Mouse (Mus musculus) limb, embryonic 12.5 days (tissue): ENCODE measurements around the gene Arid5a. TPM values are rescaled to one million over a fixed set of nuclear protein-coding genes. Genes with fewer than 3 reads are reported as not detected.

Experiments used
- ATAC-seq: fragments of 200-750 bp; cut with Nextera tagmentation; 2 replicates; pipeline ENCODE4 v1.8.0; 2017; ENCODE audit warnings: low read depth, moderate TSS enrichment; ENCODE audit not compliant: insufficient number of reproducible peaks, insufficient read depth, low FRiP score, low TSS enrichment
- H3K27ac ChIP-seq: fragments of 300-500 bp; sonication (generic); 2 replicates; pipeline ENCODE4 v1.5.1; 2016; ENCODE audit warnings: mild to moderate bottlenecking, moderate library complexity
- H3K27me3 ChIP-seq: fragments of 300-500 bp; sonication (generic); 2 replicates; pipeline ENCODE4 v1.6.1; 2016; ENCODE audit warnings: mild to moderate bottlenecking, moderate library complexity
- H3K36me3 ChIP-seq: fragments of 300-500 bp; sonication (generic); 2 replicates; pipeline ENCODE4 v1.6.1; 2016; ENCODE audit warnings: mild to moderate bottlenecking, moderate library complexity
- H3K4me1 ChIP-seq: fragments of 300-500 bp; sonication (generic); replicated peaks from 2 replicates; pipeline ENCODE4 v1.6.1; 2016
- H3K4me2 ChIP-seq: fragments of 300-500 bp; sonication (generic); 2 replicates; pipeline ENCODE4 v1.6.1; 2016; ENCODE audit warnings: mild to moderate bottlenecking, moderate library complexity
- H3K4me3 ChIP-seq: fragments of 300-500 bp; sonication (generic); replicated peaks from 2 replicates; pipeline ENCODE4 v1.5.1; 2016; ENCODE audit warnings: mild to moderate bottlenecking
- H3K9ac ChIP-seq: fragments of 300-500 bp; sonication (generic); replicated peaks from 2 replicates; pipeline ENCODE4 v1.6.1; 2016; ENCODE audit warnings: mild to moderate bottlenecking, moderate library complexity
- H3K9me3 ChIP-seq: fragments of 300-500 bp; sonication (generic); 2 replicates; pipeline ENCODE4 v1.6.1; 2016; ENCODE audit warnings: mild to moderate bottlenecking, moderate library complexity
- WGBS: fragments of 180-500 bp; shearing (Covaris S2); methylation state at CpG from one replicate; pipeline ENCODE4 v1.1.7; 2016; 5-methylcytosine and 5-hydroxymethylcytosine counted together
- polyA plus RNA-seq: library from polyadenylated mRNA; unstranded; fragments of >200 nt; fragmentation: Nextera tagmentation; extraction: Ambion mirVana; gene quantifications from 2 replicates; pipeline ENCODE4 v1.2.1, GENCODE M21; 2016

Gene Arid5a
- polyA plus RNA-seq, 1 experiment from 2014 or later, result 4.5 TPM

DNA sequence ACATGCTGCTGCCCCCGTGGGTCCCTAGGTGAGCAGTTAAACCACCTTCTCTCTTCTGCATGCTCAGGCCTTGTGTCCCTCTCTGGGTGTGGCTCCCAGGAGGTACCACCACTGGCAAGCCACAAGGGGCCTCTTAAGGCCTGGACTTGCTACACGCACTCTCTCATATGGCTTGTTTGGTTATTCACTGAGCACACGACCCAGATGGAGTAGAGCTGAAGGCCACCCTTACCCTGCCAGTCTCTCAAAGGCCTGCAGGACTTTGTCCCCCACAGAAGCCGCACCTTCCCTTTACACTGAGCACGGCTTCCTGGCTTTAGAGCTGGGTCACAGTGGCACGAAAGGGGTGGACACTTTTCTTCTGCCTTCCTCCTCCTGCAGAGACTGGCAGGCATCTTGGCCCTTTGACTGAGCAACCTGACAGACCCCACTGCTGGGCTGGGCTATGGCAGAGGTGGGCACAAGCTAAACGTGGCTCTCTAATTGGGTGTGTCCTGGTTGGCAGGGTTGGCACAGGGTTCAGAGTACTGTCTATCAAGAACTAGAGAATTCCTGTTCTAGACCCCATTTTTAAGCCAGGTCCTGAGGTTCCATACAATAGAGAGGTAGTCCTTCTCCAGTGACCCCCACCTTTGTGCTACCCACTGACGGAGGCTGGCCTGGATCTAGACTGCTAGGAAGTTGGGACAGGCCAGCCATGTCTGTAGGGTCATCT is 35.9 kb upstream of the Arid5a start:
- no peak overlapping the region for H3K9ac ChIP-seq
- ATAC-seq, result no peak
- no peaks in the 10 kb centered on the region for H3K36me3 ChIP-seq
- no peak overlapping the region for H3K27ac ChIP-seq
- no peak overlapping the region for H3K4me2 ChIP-seq
- peaks cover 30% of the 10 kb centered on the region for H3K4me1 ChIP-seq
- H3K27me3 ChIP-seq, result peaks cover 25% of the 10 kb centered on the region
- WGBS, result 75% methylated on average over 8 of the region's 8 CpGs
- H3K9me3 ChIP-seq, result no peaks in the 10 kb centered on the region
- H3K4me3 ChIP-seq, result no peak overlapping the region

DNA sequence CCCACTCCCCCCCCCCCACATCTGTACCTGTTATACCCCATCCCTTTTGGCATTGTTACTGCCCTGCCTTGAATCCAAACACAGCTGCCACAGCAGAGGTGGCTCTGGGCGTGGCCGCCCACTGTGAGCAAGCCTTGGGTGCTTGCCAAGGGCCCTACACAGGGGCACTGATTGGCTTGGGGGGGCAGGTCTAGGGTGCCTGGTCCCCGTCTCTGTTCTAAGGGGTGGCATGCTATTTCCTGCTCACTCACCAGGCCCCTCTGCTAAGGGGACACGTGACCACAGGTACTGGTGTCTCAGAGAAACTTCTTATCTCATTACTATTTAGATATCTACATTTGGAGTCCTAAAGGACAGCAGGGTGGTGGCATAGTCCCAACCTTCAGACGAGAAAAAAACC is 35.0 kb upstream of the Arid5a start:
- no peaks in the 10 kb centered on the region for H3K36me3 ChIP-seq
- no peak overlapping the region for H3K27ac ChIP-seq
- H3K9me3 ChIP-seq, result no peaks in the 10 kb centered on the region
- H3K4me2 ChIP-seq, result no peak overlapping the region
- peaks cover 30% of the 10 kb centered on the region for H3K4me1 ChIP-seq
- no peak for ATAC-seq
- H3K4me3 ChIP-seq, result no peak overlapping the region
- H3K9ac ChIP-seq, result no peak overlapping the region
- peaks cover 25% of the 10 kb centered on the region for H3K27me3 ChIP-seq
- 76% methylated on average over 5 of the region's 5 CpGs for WGBS

DNA sequence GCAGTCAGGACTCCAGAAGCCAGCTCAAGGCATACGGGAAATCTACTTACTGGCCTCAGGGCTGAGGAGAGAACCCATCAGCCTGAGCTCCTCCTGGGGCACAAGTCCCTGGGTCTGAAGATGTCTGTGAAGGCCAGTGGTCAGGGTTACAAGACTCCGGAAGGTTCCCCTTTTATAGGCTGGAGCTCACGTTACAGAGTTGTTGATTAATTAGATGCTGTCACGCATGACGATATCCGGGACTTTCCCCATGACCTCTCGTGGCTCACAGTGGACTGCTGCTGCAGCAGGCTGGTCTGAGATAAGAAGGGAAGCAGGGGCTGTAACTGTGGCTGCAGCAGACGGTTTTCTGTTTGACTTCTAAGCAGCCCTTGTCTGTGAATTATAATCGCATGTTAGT is 34.2 kb upstream of the Arid5a start:
- Histone ChIP-seq H3K4me3 (no peak overlapping the region), H3K4me2 (peak overlapping the region; percentile 24)

DNA sequence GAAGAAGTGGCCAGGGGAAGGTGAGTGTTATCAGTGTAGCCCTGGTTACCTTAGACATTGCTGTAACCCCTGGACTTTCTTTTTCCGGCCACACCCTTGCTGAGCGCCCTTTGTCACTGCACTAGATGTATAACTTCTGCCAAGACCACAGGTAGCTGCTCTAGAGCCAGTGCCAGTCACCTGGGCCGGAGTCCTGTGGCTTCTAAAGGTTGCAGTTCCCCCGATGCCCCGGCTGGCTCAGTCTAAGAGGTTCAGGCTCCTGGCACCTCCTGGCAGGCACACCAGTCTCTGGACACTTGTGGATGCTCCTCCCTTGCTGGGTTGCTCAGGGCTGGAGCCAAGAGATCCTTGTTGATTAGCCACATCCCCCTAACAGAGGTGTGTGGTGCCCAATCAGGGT is 33.1 kb upstream of the Arid5a start, which contains the start of gene Neurl3:
Gene Neurl3 (minus strand): TSS at position 225 of the 400 bp plus-strand sequence.
- no peak for ATAC-seq
- Histone ChIP-seq H3K27me3 (peaks cover 14% of the 10 kb centered on the region), H3K9me3 (no peaks in the 10 kb centered on the region), H3K4me1 (peaks cover 24% of the 10 kb centered on the region), H3K4me2 (peak within 1 kb of the TSS; percentile 24), H3K36me3 (no peaks in the 10 kb centered on the region), H3K9ac (no peak within 1 kb of the TSS), H3K27ac (no peak within 1 kb of the TSS), H3K4me3 (no peak within 1 kb of the TSS)
- WGBS, result 86% methylated on average over 5 of the region's 5 CpGs

More for the DNA sequence above, 34.2 kb upstream of the Arid5a start:
- no peak overlapping the region for H3K27ac ChIP-seq
- no peak overlapping the region for H3K9ac ChIP-seq
- H3K36me3 ChIP-seq, result no peaks in the 10 kb centered on the region
- H3K9me3 ChIP-seq, result no peaks in the 10 kb centered on the region
- ATAC-seq, result no peak
- peaks cover 30% of the 10 kb centered on the region for H3K4me1 ChIP-seq
- WGBS, result 8% methylated on average over 9 of the region's 9 CpGs
- peaks cover 25% of the 10 kb centered on the region for H3K27me3 ChIP-seq

DNA sequence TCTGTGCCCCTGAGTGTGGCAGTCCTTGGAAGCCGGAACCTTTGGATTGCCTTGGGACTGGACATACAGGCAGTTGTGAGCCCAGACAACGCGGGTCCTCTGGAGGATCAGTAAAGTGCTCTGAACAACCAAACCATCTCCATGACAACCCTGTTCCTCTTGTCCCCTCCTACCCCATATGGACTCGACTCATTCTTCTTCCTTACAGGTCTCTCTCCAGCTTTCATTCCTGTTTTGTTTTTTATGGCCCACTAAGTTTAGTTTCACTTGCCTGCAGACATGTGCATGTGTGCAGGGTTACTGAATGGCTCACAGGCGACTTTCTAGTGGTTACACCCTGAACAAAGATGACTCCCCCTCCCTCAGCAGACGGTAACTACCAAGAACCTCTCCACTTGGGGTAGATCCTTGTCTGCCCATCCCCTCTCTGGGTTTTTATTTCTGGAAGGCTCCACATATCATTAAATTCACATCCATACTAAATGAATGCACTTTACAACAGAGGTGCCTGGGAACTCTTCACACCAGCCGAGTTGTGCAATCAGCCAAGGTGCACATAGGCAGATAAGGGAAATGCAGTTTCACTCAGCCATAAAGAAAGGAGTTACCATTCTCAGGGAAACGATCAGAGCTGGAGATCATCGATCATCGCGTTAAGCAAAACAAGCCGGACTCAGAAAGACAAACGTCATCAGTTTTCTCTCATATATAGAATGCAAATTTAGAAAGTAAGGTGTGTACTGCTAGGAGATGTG is 31.7 kb upstream of the Arid5a start:
- Histone ChIP-seq H3K4me1 (peaks cover 14% of the 10 kb centered on the region), H3K36me3 (no peaks in the 10 kb centered on the region), H3K9me3 (no peaks in the 10 kb centered on the region), H3K4me2 (no peak overlapping the region), H3K4me3 (no peak overlapping the region), H3K9ac (no peak overlapping the region), H3K27me3 (peaks cover under 1% of the 10 kb centered on the region), H3K27ac (no peak overlapping the region)
- no peak for ATAC-seq
- WGBS, result 78% methylated on average over 13 of the region's 13 CpGs

DNA sequence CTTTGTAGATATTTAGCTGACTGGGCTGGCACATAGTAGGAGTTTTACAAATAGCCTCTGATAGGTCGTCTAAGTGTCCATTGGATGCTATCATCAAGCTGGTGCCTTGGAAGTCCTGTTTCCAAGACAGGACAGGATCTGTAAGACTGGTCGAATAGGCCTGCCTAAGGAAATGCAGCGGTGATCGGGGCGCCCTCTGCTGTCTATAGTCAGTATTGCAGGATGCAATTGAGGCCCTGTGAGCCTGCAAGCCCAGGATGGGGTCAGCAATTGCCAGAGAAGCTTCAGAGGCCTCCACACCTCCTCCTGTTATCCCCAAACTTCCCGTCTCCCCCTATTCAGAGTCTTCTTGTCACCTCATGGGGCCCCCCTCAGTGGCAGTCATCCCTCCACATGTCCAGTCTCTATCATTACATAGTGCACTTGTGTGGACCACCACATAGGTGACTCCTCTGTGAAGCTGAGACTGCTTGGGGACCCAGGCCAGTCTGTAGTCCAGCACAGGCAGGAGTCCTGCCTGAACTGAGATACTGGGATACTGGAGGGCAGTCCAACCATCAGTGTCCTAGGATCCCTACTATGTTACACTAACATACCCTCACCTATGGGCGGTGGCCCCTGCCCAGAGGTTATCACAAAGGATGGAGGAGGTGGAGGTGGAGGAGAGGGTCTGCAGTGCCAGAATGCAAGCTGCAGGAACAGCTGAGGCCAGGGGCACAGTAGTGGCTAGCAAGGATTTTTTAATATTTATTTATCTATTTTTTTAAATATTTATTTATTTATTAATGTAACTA is 30.1 kb upstream of the Arid5a start:
- Histone ChIP-seq H3K27me3 (no peaks in the 10 kb centered on the region; the same call in 1 of the 2 replicates), H3K9ac (no peak overlapping the region), H3K27ac (no peak overlapping the region), H3K4me2 (no peak overlapping the region), H3K4me3 (no peak overlapping the region), H3K36me3 (no peaks in the 10 kb centered on the region), H3K9me3 (no peaks in the 10 kb centered on the region), H3K4me1 (peaks cover 10% of the 10 kb centered on the region; the same call in 1 of the 2 replicates)
- ATAC-seq, result no peak
- 21% methylated on average over 7 of the region's 7 CpGs for WGBS

DNA sequence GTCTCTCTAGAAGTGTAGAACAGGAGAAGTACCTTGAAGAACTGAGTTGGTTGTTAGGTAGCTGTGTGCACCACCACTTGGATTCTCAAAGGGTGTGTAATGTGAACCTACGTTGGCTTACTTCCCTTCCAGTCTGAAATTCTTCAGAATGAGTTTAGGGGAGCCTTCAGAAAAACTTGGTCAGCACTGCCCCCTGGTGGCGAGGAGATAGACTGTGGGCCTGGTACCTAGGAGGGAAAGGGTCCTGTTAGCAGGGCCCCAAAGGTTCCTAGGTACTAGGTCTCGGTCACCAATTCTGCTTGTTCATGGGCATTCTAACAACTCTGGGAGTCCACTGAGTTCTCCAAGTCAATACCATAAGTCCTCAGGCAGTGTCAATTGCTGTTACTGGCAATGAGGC is 28.3 kb upstream of the Arid5a start:
- H3K4me3 ChIP-seq, result no peak overlapping the region
- no peaks in the 10 kb centered on the region for H3K36me3 ChIP-seq
- H3K27ac ChIP-seq, result no peak overlapping the region
- H3K9ac ChIP-seq, result no peak overlapping the region
- no peaks in the 10 kb centered on the region for H3K9me3 ChIP-seq
- no peak overlapping the region for H3K4me2 ChIP-seq
- no peaks in the 10 kb centered on the region for H3K4me1 ChIP-seq
- H3K27me3 ChIP-seq, result no peaks in the 10 kb centered on the region
- no peak for ATAC-seq
- 21% methylated on average over 3 of the region's 3 CpGs for WGBS

DNA sequence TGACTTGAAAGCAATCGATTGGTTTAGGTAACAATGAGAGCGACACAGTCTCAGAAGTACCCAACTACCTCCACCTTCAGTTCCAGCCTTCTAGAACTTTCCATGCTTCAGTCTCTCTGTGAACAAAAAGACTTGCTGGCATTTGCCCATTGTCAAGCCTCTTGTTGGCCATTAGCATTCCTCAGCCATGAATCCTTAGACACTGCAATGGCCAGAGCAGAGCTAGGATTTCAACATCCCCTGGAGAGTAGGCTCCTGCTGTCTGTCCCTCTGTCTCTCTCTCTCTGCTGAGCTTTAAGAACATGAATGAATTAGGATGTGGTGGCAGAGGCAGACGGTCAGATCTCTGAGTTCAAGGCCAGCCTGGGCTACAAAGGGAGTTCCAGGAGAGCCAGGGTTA is 26.6 kb upstream of the Arid5a start:
- Histone ChIP-seq H3K36me3 (no peaks in the 10 kb centered on the region), H3K27ac (no peak overlapping the region), H3K4me3 (no peak overlapping the region), H3K9ac (no peak overlapping the region), H3K9me3 (no peaks in the 10 kb centered on the region), H3K27me3 (no peaks in the 10 kb centered on the region), H3K4me1 (no peaks in the 10 kb centered on the region), H3K4me2 (no peak overlapping the region)
- WGBS, result 84% methylated on average over 3 of the region's 3 CpGs
- no peak for ATAC-seq

DNA sequence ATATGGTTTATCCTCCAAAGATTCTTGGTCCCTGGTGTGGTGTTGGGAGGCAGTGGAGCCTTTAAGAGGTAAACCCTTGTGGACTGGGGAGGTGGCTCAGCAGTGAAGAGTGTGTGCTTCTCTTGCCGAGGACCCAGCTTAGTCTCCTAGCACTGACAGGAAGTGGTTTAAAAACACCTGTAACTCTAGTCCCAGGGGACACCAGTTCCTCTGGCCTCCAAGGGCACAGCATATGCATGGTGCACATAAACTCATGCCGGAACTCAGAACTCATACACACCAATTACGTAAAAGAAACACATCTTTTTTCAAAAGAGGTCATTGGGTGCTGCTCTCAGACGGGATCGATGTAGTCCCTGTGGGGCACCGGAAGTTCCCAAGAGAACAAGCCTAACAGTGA is 25.7 kb upstream of the Arid5a start:
- no peak for ATAC-seq
- WGBS, result 85% methylated on average over 6 of the region's 6 CpGs
- no peak overlapping the region for H3K4me3 ChIP-seq
- no peaks in the 10 kb centered on the region for H3K27me3 ChIP-seq
- no peak overlapping the region for H3K4me2 ChIP-seq
- H3K9ac ChIP-seq, result no peak overlapping the region
- no peaks in the 10 kb centered on the region for H3K4me1 ChIP-seq
- no peaks in the 10 kb centered on the region for H3K36me3 ChIP-seq
- no peaks in the 10 kb centered on the region for H3K9me3 ChIP-seq
- no peak overlapping the region for H3K27ac ChIP-seq

DNA sequence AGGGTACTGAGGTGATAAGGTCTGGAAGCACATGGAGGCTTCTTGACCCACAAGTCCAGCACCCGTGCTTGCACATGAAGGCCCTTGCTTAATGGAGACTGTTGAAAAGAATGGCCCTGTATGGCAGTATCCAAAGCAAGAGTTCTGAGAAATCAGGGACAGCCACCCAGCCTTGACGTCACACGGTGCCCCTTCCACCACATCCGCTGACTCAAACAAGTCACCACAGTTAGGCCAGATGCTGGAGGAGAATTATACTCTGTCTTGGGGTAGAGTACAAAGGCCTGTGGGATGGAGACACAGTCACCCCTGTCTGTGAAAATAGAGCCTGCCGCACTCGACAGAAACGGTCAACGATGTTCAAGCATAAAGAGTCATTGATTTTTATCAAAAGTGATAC is 14.1 kb upstream of the Arid5a start:
- WGBS, result 94% methylated on average over 8 of the region's 8 CpGs
- H3K27ac ChIP-seq, result no peak overlapping the region
- no peaks in the 10 kb centered on the region for H3K9me3 ChIP-seq
- H3K27me3 ChIP-seq, result peaks cover 17% of the 10 kb centered on the region
- no peak overlapping the region for H3K4me2 ChIP-seq
- no peak overlapping the region for H3K9ac ChIP-seq
- H3K36me3 ChIP-seq, result no peaks in the 10 kb centered on the region
- no peak for ATAC-seq
- H3K4me1 ChIP-seq, result no peaks in the 10 kb centered on the region
- H3K4me3 ChIP-seq, result no peak overlapping the region

DNA sequence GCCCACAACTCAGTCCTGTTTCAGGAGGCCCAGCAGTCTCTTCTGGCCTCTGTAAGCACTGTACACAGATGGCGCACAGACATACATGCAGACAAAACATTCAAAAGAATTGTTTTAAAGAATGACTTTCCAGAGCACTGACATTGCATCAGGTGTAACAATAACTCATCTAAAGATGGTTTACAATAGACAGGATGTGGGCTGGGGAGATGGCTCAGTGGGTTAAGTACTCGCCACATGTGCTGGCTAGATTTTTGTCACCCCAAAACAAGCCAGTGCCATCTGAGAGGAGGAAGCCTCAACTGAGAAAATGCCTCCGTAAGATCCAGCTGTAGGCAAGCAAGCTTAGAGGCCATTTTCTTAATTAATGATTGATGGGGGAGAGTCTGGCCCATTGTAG is 13.1 kb upstream of the Arid5a start:
- peaks cover 26% of the 10 kb centered on the region for H3K27me3 ChIP-seq

More for the DNA sequence above, 13.1 kb upstream of the Arid5a start:
- no peak for ATAC-seq
- H3K4me1 ChIP-seq, result no peaks in the 10 kb centered on the region
- WGBS, result 73% methylated on average over 3 of the region's 3 CpGs
- H3K27ac ChIP-seq, result no peak overlapping the region
- H3K9me3 ChIP-seq, result no peaks in the 10 kb centered on the region
- no peak overlapping the region for H3K4me3 ChIP-seq
- no peak overlapping the region for H3K4me2 ChIP-seq
- no peak overlapping the region for H3K9ac ChIP-seq
- no peaks in the 10 kb centered on the region for H3K36me3 ChIP-seq
